Mouse (Mus musculus) right cerebral cortex, adult 18-20 months (tissue): ENCODE results near the gene Ahdc1.

Source experiments
- DNase-seq: peaks from one replicate; pipeline ENCODE4 v3.0.0; 2022; ENCODE audit warnings: mixed read lengths

Ahdc1 gene

DNA sequence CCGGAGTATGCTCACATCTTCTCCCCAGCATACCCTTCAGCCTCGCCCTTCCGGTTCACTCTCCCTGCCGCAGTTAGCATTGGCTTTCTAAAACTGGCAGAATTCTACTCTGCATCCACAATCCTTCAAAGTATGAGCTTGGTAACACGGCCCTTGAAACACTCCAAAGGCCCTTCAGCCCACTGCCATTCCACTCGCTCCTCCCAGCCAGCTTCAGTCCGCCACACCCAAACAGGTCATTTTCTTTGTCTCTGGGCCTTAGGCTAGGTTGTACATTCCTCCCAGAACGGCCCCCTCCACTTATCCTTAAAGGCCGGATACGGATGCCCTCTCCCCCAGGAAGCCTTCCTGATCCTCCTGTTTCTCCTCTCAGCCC is 93.1 kb downstream of the Ahdc1 start:
- DNase-seq = no peak

GRCm38 (mm10) chr4:133106691-133107090 is 95.6 kb downstream of the Ahdc1 start:
- no peak for DNase-seq

DNA sequence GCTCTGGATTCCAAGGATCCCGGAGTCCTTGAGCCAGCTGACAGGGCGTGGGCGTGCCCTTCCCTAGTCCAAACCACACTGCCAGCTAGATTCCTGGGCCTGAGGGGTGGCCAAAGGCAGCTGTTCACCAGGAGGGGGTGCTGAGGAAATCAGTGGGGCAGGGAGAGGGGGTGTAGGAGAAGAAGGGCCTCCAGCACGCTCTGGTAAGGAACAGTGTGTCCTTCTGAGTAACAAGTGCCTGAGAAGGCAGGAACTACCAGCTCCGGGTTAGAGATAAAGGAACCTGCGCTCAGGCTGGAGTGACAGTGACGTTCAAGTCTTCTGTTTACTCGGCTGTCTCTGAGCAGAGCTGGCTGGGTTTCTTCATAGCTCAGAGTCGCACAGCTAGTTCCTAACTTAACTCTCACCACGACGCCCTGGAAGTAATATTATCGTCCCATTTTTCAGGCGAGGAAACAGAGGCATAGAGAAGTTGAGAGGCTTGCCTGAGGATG is 96.8 kb downstream of the Ahdc1 start:
- DNase-seq = no peak

DNA sequence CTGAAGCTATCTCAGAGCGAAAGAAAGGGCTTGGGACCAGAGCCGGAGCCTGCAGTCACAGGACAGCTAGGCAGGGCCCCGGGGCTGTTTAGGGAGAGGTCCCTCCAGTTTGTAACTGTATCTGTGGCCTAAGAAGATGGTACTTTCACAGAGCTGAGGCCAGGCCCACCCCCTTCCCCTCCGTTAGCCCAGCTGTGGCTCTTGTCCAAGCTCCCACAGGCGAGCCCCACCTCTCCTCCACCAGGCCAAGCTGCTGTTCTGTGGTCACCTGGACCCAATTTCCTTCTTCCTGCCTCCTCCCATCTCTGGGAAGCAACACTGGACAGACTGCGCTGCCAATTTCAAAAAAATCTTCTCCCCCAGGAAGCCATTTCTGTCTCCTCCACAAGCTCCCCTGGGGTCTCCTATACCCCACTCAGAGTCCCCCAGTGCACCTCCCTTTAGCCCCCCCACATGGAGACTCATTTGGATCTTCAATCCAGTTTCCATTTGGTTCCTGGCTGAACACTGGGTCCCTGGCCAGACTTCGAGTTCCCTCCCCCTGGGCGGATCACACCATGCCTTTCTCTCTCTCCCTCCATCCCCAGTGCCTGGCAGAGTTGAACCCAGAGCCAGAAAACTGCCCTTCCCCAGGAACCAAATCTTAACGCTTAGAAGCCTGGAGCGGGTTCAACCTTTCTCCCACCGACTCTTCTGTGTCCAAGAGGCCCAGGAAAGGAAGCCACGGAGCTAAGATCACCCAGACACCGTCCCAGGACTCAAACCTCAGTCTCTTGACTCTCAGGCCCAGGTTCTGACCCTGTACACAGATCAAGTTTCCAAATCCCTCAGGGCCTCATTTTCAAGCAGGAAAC is 97.6 kb downstream of the Ahdc1 start:
- no peak for DNase-seq

DNA sequence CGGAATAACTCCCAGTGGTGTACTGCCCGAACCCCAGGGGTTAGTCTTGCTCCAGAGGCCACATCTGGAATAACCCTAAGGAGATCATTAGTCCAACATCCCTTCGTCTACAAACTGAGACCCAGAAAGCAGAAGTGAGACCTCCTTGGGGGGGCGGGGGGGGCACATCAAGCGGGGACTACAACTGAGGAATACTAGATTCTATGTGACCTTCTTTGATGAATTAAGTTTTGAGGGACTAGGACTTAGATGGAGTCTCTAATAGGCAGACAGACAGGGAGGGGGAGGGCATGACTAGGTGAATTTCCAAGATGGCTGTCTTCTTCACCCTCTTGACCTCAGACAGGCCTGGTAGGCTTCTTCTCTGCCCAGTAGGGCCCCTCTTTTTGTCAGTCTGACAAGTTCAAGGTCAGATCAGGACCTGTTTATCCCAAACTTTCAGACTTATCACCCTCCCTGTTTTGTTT is 98.3 kb downstream of the Ahdc1 start:
- DNase-seq = no peak

GRCm38 (mm10) chr4:133112175-133112838 is 101.2 kb downstream of the Ahdc1 start:
- no peak for DNase-seq

DNA sequence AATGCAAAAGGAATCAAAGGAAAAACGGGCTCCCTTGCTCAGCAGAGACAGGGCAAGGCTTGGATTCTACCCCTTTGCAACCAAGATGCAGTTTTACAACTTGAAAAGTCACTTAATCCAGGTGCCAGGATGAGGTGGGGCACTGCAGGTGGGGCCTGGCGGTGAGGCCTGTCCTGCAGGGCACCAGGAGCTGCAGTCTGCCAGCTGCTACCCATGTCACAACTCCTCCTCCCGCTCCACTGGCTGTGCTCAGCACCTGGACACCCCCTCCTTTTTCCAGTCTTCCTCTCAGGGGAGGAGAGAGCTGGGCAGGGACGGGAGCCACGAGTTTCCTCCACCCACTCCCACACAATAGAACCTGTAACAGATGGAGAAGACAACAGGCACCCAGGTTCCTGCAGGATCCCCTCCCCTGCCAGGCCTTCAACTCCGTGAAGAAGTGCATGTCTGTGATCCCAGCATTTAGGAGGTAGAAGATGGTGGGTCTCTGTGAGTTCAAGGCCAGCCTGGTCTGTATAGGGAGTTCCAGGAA is 102.4 kb downstream of the Ahdc1 start:
- no peak for DNase-seq

GRCm38 (mm10) chr4:133114762-133115161 is 103.7 kb downstream of the Ahdc1 start:
- no peak for DNase-seq

DNA sequence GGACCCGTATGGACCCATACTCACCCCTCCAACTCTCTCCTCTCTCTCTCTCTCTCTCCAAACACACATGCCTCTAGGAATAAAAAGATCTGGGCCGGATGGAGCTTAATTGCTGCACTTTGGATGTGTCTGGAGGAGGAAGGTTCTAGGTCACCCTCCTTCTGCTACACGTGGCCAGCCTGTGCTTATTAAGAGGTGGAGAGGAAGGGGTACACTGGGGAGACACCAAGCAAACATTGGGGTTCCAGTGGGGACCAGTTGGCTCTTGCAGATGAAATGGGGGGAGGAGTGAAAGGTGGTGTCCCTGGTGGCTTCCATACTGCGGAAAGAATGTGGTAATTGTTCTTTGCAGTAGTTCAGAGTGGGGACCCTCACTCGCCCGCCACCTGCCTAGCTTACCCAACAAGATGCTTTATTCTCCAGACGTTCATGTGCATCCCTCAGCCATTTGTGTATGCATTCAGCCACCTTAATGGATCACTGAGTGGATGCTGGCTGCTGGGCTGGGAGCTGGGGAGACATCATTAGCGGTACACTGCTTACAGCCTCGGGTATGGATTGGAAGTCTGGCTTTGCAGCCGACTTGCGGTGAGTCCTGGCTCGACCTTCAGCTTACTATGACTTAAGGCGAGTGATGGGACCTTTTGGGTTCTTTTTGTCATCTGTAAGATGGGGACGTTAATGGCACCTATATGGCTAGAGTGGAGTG is 104.8 kb downstream of the Ahdc1 start:
- DNase-seq = no peak

- DNase-seq = no peak
These were observed 105.9 kb downstream of the Ahdc1 start for GRCm38 (mm10) chr4:133116756-133117470.

GRCm38 (mm10) chr4:133117556-133118411 is 106.7 kb downstream of the Ahdc1 start:
- DNase-seq = peak; percentile 46

GRCm38 (mm10) chr4:133118775-133119375 is 107.8 kb downstream of the Ahdc1 start:
- DNase-seq = no peak

DNA sequence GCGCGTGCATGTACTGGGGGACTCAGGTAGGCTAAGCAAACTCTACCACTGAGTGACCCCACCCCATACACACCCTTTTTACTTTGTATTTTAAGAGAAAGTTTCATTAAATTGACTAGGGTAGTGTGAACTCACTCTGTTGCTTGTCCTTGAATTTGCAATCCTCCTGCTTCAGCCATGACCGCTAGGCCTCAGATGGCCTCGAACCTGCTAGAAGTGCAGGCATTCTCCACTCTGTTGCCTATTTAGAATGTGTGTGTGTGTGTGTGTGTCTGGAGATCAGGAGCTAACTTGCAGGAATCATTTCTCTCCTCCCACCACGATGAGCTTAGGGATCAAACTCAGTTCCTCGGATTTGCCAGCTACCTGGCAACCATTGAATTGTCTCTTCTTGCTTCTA is 108.5 kb downstream of the Ahdc1 start:
- no peak for DNase-seq

DNA sequence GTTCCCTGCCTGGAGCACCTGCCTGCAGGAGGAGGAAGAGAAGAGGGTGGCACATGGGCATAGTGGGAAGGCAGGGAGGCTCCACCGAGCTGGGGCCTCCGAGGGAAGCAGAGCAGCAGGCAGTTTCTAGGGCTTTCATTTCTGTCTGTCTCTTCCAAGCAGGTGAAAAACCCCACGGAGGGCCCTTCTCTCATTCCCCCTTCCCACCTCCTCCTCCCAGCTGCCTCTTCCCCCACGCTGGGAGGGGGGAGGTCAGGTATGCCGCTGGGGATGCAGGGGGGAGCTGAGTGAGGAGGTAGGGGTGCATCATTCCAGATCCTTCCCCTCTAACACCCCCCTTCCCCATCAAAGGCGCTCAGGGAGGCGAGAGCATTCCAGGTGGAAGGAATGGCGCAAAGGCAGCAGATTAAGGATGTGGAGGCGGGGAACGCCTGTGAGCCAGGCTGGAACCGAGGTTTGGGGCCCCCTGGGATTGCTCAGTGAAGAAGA is 109.8 kb downstream of the Ahdc1 start:
- DNase-seq = peak; percentile 43

DNA sequence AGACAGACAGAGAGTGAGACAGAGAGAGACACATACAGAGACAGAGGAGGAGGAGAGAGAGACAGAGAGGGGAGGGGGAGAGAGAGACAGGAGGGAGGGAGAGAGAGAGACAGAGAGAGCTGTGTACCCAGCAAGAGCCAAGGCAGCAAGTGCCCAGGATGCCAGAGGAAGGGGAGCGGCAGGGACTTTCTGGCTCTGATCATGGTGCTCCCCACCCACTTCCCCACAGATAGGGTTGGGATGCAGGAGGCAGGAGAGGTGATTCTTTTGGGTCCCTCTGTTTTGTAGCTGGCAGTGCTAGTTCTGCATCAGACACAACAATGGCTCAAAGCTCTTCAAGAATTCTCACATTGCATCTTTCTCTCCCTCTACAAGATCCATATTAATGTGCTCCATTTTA is 110.4 kb downstream of the Ahdc1 start:
- no peak for DNase-seq

DNA sequence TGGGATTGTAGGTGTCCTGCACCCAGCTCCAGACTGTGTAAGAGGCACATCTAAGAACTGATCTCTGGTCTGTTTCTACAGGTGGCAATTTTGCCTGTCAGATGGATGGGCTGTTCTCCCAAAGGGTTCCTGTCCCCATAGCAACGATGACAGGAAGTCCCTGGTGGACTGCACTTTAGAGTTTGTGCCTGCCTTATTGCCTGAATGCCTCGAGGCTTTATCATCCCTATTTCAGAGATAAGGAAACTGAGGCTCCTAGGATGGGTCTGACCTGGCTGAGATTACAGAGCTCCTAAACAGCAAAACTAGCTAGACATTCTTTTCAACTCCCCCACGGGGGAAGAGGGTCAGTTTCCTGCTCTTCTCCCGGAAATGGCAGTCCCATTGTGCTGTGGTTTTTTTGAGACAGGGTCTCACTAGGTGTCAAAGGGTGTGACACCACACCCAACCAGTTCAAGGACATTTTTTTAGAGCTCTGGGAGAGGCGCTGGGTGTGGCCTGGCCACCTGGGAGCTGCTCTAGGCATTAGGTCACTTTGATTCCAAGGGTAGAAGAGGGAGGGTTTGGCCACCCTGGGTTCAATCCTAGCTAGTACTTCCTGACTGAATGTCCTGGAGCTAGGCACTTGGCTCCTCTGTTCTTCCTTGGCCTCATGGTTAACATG is 111.0 kb downstream of the Ahdc1 start:
- DNase-seq = no peak

GRCm38 (mm10) chr4:133127079-133127478 is 116.0 kb downstream of the Ahdc1 start:
- DNase-seq = no peak
